Mouse (Mus musculus) neural tube, embryonic 11.5 days (tissue): ENCODE measurements around the gene Sec11a. TPM values are rescaled to one million over a fixed set of nuclear protein-coding genes. Genes with fewer than 3 reads are reported as not detected.
"Not testable (repeated sequence)": the region's sequence is repeated elsewhere in the genome, so short reads cannot be mapped to it uniquely, and the experiment has no call there.

ENCODE experiments used
- ATAC-seq: fragments of 200-750 bp; cut with Nextera tagmentation; 2 replicates; pipeline ENCODE4 v1.8.0; 2017; ENCODE audit warnings: moderate number of reproducible peaks, mild to moderate bottlenecking, moderate TSS enrichment, moderate library complexity; ENCODE audit not compliant: insufficient read depth, low FRiP score, low TSS enrichment
- DNase-seq: peaks from one replicate; pipeline ENCODE4 v3.0.0-alpha.2; 2015; ENCODE audit warnings: low spot score
- H3K27ac ChIP-seq: fragments of 300-500 bp; sonication (generic); 2 replicates; pipeline ENCODE4 v1.5.1; 2014; ENCODE audit warnings: low read depth, mild to moderate bottlenecking, low read length
- H3K27me3 ChIP-seq: fragments of 300-500 bp; sonication (generic); 2 replicates; pipeline ENCODE4 v1.6.1; 2014; ENCODE audit warnings: mild to moderate bottlenecking, low read length, mixed read lengths; ENCODE audit not compliant: control insufficient read depth, insufficient read depth
- H3K36me3 ChIP-seq: fragments of 300-500 bp; sonication (generic); 2 replicates; pipeline ENCODE4 v1.6.1; 2014; ENCODE audit warnings: mild to moderate bottlenecking, low read length, moderate library complexity, mixed read lengths; ENCODE audit not compliant: control insufficient read depth, insufficient read depth
- H3K4me1 ChIP-seq: fragments of 300-500 bp; sonication (generic); 2 replicates; pipeline ENCODE4 v1.6.1; 2014; ENCODE audit warnings: low read length, mixed read lengths; ENCODE audit not compliant: control insufficient read depth, insufficient read depth
- H3K4me2 ChIP-seq: fragments of 300-500 bp; sonication (generic); 2 replicates; pipeline ENCODE4 v1.6.1; 2014; ENCODE audit warnings: low read depth, mild to moderate bottlenecking, moderate library complexity
- H3K4me3 ChIP-seq: fragments of 300-500 bp; sonication (generic); 2 replicates; pipeline ENCODE4 v1.5.1; 2014; ENCODE audit warnings: low read depth, low read length
- H3K9ac ChIP-seq: fragments of 300-500 bp; sonication (generic); 2 replicates; pipeline ENCODE4 v1.6.1; 2014; ENCODE audit warnings: mild to moderate bottlenecking, low read length
- H3K9me3 ChIP-seq: fragments of 300-500 bp; sonication (generic); 2 replicates; pipeline ENCODE4 v1.6.1; 2016; ENCODE audit warnings: low read length; ENCODE audit not compliant: control insufficient read depth
- WGBS: fragments of 180-500 bp; shearing (Covaris S2); extraction: QIAGEN DNeasy Blood & Tissue Kit; methylation state at CpG from one replicate; pipeline ENCODE4 v1.1.7; 2014; 5-methylcytosine and 5-hydroxymethylcytosine counted together
- polyA plus RNA-seq: library from polyadenylated mRNA; unstranded; fragments of >200 nt; fragmentation: Nextera tagmentation; extraction: Ambion mirVana; gene quantifications from 2 replicates; pipeline ENCODE4 v1.2.1, GENCODE M21; 2014

The Sec11a gene
- polyA plus RNA-seq, 1 experiment from 2014 or later = 181 TPM

DNA sequence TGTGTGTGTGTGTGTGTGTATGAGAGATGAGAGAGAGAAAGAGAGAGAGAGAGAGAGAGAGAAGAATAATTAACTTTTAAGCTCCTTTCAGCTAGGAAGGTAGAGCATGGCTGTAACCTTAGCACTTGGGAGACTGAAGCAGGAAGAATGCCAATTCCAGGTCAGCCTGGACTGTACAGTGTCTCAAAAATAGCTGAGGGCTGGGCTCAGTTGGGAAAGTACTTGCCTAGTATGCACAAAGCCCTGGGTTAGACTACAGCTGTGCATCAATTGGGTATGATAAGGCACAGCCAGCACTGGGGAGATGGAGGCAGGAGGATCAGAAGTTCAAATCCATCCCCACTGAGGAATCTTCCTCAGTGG, 10.3 kb downstream of the Sec11a start:
- not testable (repeated sequence) for H3K9ac ChIP-seq, ATAC-seq, H3K27me3 ChIP-seq, H3K9me3 ChIP-seq, H3K27ac ChIP-seq, DNase-seq, H3K4me3 ChIP-seq, H3K4me1 ChIP-seq, H3K36me3 ChIP-seq, H3K4me2 ChIP-seq

DNA sequence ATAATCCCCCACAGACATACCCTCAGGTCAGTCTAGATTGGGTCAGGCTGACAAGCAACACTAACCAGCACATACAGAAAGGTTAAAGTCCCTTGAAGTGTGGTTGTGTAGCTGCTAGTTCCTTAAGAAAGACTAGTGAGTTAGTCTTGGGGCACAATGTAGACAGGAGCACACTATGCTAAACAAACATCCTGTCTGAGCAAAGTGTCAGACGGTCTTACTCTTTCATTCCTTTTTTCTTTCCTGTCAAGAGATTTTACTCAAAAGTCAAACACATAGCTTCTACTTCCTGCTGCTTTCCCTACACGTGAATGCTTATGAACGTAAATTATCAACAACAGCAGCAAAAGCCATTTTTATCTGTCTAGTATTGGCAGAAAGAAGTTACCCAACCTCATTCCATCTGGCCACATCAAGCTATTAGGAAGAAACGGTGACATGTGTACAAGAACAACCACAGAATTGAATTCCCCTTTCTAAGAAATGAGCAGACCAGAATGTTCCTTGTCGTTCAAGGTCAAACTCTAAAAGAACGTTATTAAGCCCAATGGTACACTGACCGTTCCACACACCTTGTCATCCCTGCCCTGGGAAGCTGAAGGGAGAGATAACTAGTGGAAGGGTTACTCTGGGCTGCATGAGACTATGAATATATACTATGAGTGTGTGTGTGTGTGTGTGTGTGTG, 10.8 kb downstream of the Sec11a start:
- not testable (repeated sequence) for H3K27me3 ChIP-seq, ATAC-seq, H3K36me3 ChIP-seq, H3K9ac ChIP-seq, H3K4me3 ChIP-seq, H3K9me3 ChIP-seq, H3K4me2 ChIP-seq, H3K27ac ChIP-seq, DNase-seq, H3K4me1 ChIP-seq
- WGBS = 80% methylated on average over 7 of the region's 7 CpGs

DNA sequence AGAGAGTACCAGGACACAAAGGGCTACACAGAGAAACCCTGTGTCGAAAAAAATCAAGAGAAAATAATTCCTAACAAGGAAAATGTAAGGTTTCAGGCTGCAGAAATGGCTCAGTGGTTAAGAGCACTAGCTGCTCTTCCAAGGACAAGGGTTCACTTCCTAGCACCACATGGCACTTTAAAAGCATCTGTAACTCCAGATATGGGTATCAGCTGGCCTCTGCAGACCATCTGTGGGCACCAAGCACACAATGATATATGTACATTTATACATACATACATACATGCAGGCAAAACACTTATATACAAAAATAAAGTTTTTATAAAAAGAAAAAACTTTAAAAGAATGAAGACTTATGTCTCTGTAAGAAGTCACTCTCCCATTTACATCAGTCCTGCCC, 11.7 kb downstream of the Sec11a start:
- Histone ChIP-seq H3K27me3 (no peaks in the 10 kb centered on the region), H3K36me3 (peaks cover 3% of the 10 kb centered on the region)

GRCm38 (mm10) chr7:80932777-80933176, 14.8 kb downstream of the Sec11a start:
- ATAC-seq = no peak
- Histone ChIP-seq H3K4me3 (no peak overlapping the region), H3K4me2 (no peak overlapping the region), H3K9me3 (no peaks in the 10 kb centered on the region), H3K27me3 (no peaks in the 10 kb centered on the region), H3K27ac (no peak overlapping the region), H3K9ac (no peak overlapping the region), H3K36me3 (peaks cover 3% of the 10 kb centered on the region), H3K4me1 (no peaks in the 10 kb centered on the region)
- WGBS = 83% methylated on average over 1 of the region's 1 CpGs
- no peak for DNase-seq

More for the DNA sequence above, 11.7 kb downstream of the Sec11a start:
- Histone ChIP-seq H3K4me3 (no peak overlapping the region), H3K9me3 (no peaks in the 10 kb centered on the region), H3K9ac (no peak overlapping the region), H3K27ac (no peak overlapping the region), H3K4me1 (no peaks in the 10 kb centered on the region), H3K4me2 (no peak overlapping the region)
- DNase-seq (no peak), ATAC-seq (no peak)
- 95% methylated on average over 1 of the region's 1 CpGs for WGBS

GRCm38 (mm10) chr7:80931618-80932207, 15.9 kb downstream of the Sec11a start:
- Histone ChIP-seq H3K9me3 (no peaks in the 10 kb centered on the region), H3K27ac (no peak overlapping the region), H3K36me3 (peaks cover 3% of the 10 kb centered on the region), H3K4me2 (no peak overlapping the region), H3K27me3 (no peaks in the 10 kb centered on the region), H3K4me3 (no peak overlapping the region), H3K9ac (no peak overlapping the region), H3K4me1 (no peaks in the 10 kb centered on the region)
- DNase-seq (no peak), ATAC-seq (no peak)
- WGBS = 80% methylated on average over 8 of the region's 8 CpGs

DNA sequence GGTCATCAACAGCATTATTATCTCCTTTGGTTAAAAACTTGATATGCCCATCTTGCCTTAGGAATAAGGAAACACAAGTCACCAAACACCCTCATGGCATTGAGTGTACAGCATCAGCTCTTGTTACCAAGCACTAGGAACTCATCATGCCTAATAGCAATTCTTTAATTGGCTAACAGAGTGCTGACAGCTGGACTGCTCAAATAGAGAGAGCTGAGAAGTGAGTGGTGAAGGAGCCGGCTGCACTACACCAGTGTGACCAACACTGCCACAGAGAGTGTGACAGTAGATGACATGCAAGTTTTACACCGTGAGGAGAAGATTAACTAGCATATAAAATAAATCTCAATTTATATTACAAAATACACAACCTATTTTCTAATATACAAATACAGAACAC, 24.4 kb downstream of the Sec11a start:
- H3K27me3 ChIP-seq = no peaks in the 10 kb centered on the region
- no peak overlapping the region for H3K4me3 ChIP-seq
- no peak overlapping the region for H3K9ac ChIP-seq
- no peak for DNase-seq
- H3K9me3 ChIP-seq = no peaks in the 10 kb centered on the region
- no peaks in the 10 kb centered on the region for H3K4me1 ChIP-seq
- H3K27ac ChIP-seq = no peak overlapping the region
- ATAC-seq = no peak
- WGBS = 93% methylated on average over 2 of the region's 2 CpGs
- peaks cover 2% of the 10 kb centered on the region; the same call in 1 of the 2 replicates for H3K36me3 ChIP-seq
- no peak overlapping the region for H3K4me2 ChIP-seq

DNA sequence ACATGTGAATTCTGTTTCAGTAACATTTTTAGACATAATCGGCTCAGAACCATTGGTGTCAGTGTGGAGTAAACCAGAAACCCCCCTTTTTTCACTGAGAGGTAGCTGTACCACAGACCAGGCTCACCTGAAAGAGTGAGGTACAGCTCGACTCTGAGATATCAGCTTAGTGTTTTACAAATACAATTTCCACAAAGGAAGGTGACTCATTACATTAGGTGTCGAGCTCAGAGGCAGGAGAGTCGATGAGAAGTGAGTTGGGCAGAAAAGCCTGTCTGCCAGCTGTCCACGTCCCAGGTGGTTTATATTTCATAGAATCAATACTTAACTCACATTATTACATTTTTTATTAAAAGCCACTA, 28.0 kb downstream of the Sec11a start:
- DNase-seq (no peak), ATAC-seq (no peak)
- WGBS = 87% methylated on average over 5 of the region's 5 CpGs
- no peaks in the 10 kb centered on the region for H3K27me3 ChIP-seq
- no peaks in the 10 kb centered on the region for H3K9me3 ChIP-seq
- peaks cover 12% of the 10 kb centered on the region for H3K36me3 ChIP-seq
- no peak overlapping the region for H3K4me3 ChIP-seq
- H3K4me2 ChIP-seq = no peak overlapping the region
- H3K27ac ChIP-seq = no peak overlapping the region
- H3K4me1 ChIP-seq = no peaks in the 10 kb centered on the region
- H3K9ac ChIP-seq = no peak overlapping the region

GRCm38 (mm10) chr7:80918982-80919646, 28.5 kb downstream of the Sec11a start:
- H3K4me1 ChIP-seq = no peaks in the 10 kb centered on the region
- no peak overlapping the region for H3K4me3 ChIP-seq
- DNase-seq = no peak
- H3K4me2 ChIP-seq = no peak overlapping the region
- WGBS = 90% methylated on average over 8 of the region's 8 CpGs
- no peaks in the 10 kb centered on the region for H3K9me3 ChIP-seq
- no peak overlapping the region for H3K27ac ChIP-seq
- ATAC-seq = no peak
- peaks cover 12% of the 10 kb centered on the region for H3K36me3 ChIP-seq
- H3K9ac ChIP-seq = no peak overlapping the region
- no peaks in the 10 kb centered on the region for H3K27me3 ChIP-seq

DNA sequence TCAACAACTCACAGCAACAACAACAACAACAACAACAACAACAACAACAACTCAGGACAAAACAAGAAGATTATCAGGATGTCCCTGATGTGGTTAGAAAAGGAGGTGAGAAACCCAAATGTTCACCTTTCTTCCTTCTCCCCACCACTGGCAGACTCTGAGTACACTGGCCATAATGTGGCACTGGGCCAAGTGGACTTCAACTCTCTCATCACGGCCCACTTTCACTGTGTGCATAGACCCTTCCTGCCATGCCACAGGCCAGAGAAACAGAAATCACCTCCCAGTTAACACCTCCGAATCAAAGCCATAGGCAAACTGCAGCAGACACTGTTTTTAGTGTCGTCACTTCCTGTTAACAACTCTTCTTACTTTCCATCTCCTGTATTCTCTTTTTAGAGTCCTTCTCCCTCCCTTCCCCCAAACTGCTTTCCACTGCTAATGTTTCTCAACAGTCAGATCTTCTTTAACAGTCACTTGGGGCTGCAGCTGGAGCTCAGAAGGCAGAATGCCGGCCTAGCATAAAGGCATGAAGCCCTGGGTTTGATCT, 29.6 kb downstream of the Sec11a start:
- DNase-seq (no peak), ATAC-seq (no peak)
- H3K27me3 ChIP-seq = no peaks in the 10 kb centered on the region
- H3K4me2 ChIP-seq = no peak overlapping the region
- no peaks in the 10 kb centered on the region for H3K4me1 ChIP-seq
- H3K36me3 ChIP-seq = peaks cover 13% of the 10 kb centered on the region
- H3K9me3 ChIP-seq = no peaks in the 10 kb centered on the region
- 88% methylated on average over 4 of the region's 4 CpGs for WGBS
- H3K4me3 ChIP-seq = no peak overlapping the region
- H3K9ac ChIP-seq = no peak overlapping the region
- no peak overlapping the region for H3K27ac ChIP-seq
